Mouse (Mus musculus) testis, adult 2 months (tissue): ENCODE results near the gene Cpsf6. TPM values are rescaled to one million over a fixed set of nuclear protein-coding genes. Genes with fewer than 3 reads are reported as not detected.

ENCODE experiments used
- H3K27ac ChIP-seq: fragments of 200-500 bp; 2 replicates; pipeline ENCODE4 v1.5.1; 2012; ENCODE audit warnings: low read depth, low read length; ENCODE audit not compliant: control insufficient read depth, insufficient read depth
- H3K27me3 ChIP-seq: fragments of 200-500 bp; 2 replicates; pipeline ENCODE4 v1.6.1; 2012; ENCODE audit warnings: mild to moderate bottlenecking, low read length, moderate library complexity; ENCODE audit not compliant: control insufficient read depth, insufficient read depth
- H3K36me3 ChIP-seq: fragments of 200-500 bp; 2 replicates; pipeline ENCODE4 v1.6.1; 2012; ENCODE audit warnings: mild to moderate bottlenecking, low read length; ENCODE audit not compliant: control insufficient read depth, insufficient read depth
- H3K4me1 ChIP-seq: fragments of 200-500 bp; 2 replicates; pipeline ENCODE4 v1.6.1; 2012; ENCODE audit warnings: low read length; ENCODE audit not compliant: control insufficient read depth, insufficient read depth
- H3K4me3 ChIP-seq: fragments of 200-500 bp; 2 replicates; pipeline ENCODE4 v1.5.1; 2012; ENCODE audit warnings: low read depth, mild to moderate bottlenecking, low read length, moderate library complexity, mixed read lengths; ENCODE audit not compliant: control insufficient read depth
- CTCF ChIP-seq: fragments of 200-500 bp; IDR thresholded peaks from 2 replicates; pipeline ENCODE4 v1.5.1; 2012; ENCODE audit warnings: low read depth, mild to moderate bottlenecking, inconsistent platforms, low read length, moderate library complexity; ENCODE audit not compliant: control insufficient read depth, insufficient read depth, insufficient replicate concordance
- POLR2A ChIP-seq: fragments of 200-500 bp; IDR thresholded peaks from 2 replicates; pipeline ENCODE4 v1.6.1; 2012; ENCODE audit warnings: low read depth, mild to moderate bottlenecking, inconsistent platforms, low read length, moderate library complexity; ENCODE audit not compliant: control insufficient read depth
- polyA plus RNA-seq: library from polyadenylated mRNA; depleted of rRNA; stranded (reverse); fragments of >200 nt; gene quantifications from 2 replicates; pipeline ENCODE4 v1.2.3, GENCODE M21; 2012

The Cpsf6 gene
- polyA plus RNA-seq, 1 experiment, result 26.7 TPM

- Histone ChIP-seq H3K4me1 (peaks cover 5% of the 10 kb centered on the region), H3K36me3 (no peaks in the 10 kb centered on the region), H3K27ac (no peak overlapping the region), H3K27me3 (no peaks in the 10 kb centered on the region), H3K4me3 (no peak overlapping the region)
- TF ChIP-seq POLR2A (no peak), CTCF (no peak)
These were observed 27.3 kb upstream of the Cpsf6 start for GRCm38 (mm10) chr10:117406843-117407733.

- Histone ChIP-seq H3K36me3 (no peaks in the 10 kb centered on the region), H3K27me3 (no peaks in the 10 kb centered on the region), H3K4me1 (no peaks in the 10 kb centered on the region), H3K4me3 (no peak overlapping the region), H3K27ac (no peak overlapping the region)
- TF ChIP-seq POLR2A (no peak), CTCF (no peak)
These were observed 26.4 kb upstream of the Cpsf6 start for GRCm38 (mm10) chr10:117406283-117406588.

DNA sequence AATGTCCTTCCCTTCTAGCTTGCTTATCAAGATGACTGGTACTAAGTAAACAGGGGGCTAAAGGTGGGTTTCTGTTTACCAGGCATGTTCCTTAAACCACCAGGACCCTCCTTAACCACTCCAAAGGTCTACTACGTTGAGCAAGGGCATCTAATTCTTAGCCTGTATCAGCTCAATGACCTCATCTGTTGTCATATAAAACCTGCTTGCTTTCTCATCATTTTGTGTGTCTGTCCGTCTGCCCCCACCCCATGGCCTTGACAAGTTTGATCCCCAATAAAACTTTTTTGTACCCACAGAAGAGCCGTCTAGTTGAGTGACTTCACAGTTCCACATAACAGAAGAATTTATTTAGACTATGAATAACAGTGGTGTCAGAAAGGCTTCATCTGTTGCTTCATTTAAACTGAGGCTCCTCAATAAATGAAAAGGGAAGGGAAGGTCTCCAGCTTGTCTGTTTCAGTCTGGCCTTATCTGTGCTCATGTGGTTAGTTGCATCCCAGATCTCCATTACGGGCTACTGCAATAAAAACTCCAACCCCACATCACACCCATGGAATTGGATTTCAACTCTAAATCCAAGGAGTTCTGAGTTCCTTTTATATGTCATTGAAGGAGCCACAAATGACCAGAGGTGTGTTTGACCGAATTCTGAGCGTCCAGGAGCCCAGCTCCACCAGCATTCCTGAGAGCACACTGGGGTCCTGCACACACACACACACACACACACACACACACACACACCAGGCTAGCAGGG, 25.9 kb upstream of the Cpsf6 start:
- Histone ChIP-seq H3K27ac (no peak overlapping the region), H3K4me3 (no peak overlapping the region), H3K4me1 (no peaks in the 10 kb centered on the region), H3K27me3 (no peaks in the 10 kb centered on the region), H3K36me3 (no peaks in the 10 kb centered on the region)
- no peak for TF ChIP-seq CTCF

- H3K36me3 ChIP-seq, result no peaks in the 10 kb centered on the region
- no peak overlapping the region for H3K4me3 ChIP-seq
- H3K27me3 ChIP-seq, result no peaks in the 10 kb centered on the region
- no peaks in the 10 kb centered on the region for H3K4me1 ChIP-seq
- H3K27ac ChIP-seq, result no peak overlapping the region
- no peak for TF ChIP-seq POLR2A
These were observed 24.6 kb upstream of the Cpsf6 start for GRCm38 (mm10) chr10:117404384-117404783.

- Histone ChIP-seq H3K27me3 (no peaks in the 10 kb centered on the region), H3K36me3 (no peaks in the 10 kb centered on the region)
- TF ChIP-seq POLR2A, result no peak
- no peak for TF ChIP-seq CTCF
These were observed 23.6 kb upstream of the Cpsf6 start for GRCm38 (mm10) chr10:117403344-117403953.

DNA sequence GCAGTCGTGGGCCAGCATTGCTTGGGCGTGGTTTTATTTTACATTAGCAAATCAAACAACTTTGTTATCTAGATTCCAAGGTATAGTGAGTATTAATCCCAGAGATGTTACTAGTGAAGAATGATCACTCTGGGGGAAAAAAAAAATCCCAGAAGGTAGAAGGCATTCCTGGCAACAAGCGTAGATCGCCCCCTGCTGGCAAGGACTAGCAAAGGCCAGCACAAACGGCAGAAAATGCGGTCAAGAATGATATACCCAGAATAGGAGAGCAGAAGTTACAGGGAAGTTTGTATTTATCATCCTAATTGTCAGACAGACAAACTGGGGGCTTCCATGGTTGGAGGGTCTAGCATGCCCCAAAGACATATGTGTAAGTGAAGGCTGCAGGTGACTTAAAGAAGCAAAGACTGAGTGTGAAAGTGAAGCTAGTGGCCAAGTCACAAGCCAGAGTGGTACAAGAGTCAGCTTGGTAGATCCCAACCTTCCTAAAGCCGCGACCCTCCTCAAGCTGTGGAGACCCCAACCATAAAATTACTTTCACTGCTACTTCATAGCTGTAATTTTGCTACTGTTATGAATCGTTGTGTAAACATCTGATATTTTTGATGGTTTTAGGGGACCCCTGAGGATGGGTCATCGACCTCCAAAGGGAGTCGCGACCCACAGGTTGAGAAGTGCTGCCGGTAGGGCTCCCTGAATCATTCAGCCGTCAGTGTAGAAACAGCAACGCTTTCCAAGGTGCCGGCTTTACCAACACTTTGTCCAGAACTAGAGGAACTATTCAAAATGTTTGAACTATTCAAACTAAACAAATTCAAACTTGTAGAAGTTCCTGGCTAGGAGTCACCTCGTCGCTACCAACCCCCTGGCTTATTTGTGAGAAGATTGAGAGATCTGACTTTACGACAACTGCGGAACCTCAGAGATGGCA, 22.9 kb upstream of the Cpsf6 start:
- H3K4me3 ChIP-seq, result no peak overlapping the region
- H3K4me1 ChIP-seq, result no peaks in the 10 kb centered on the region
- no peaks in the 10 kb centered on the region for H3K36me3 ChIP-seq
- H3K27ac ChIP-seq, result no peak overlapping the region
- no peaks in the 10 kb centered on the region for H3K27me3 ChIP-seq
- TF ChIP-seq CTCF (peak; percentile 81; the same call in 1 of the 2 replicates), POLR2A (no peak)

More at GRCm38 (mm10) chr10:117403344-117403953, 23.6 kb upstream of the Cpsf6 start:
- no peak overlapping the region for H3K27ac ChIP-seq
- H3K4me1 ChIP-seq, result no peaks in the 10 kb centered on the region
- no peak overlapping the region for H3K4me3 ChIP-seq
